Comparison of ENCODE assay signal across 9 mouse cellular contexts in genomic region chr5:125215346-125215929, GRCm38 (mm10). TPM values are rescaled to one million over a fixed set of nuclear protein-coding genes. Genes with fewer than 3 reads are reported as not detected.
DNase-seq lines count a peak whose midpoint lies in the region; ATAC-seq and TF ChIP-seq lines count a peak whose summit lies in the region.
"Had no signal": no experiment of that assay in that cellular context is flagged by ENCODE, and none has a peak within 500 bp of the region (broad histone marks: within the 10 kb centered on the region; RNA-seq: fewer than 3 reads in every experiment).

No protein-coding gene starts in this region.

- H3K4me3 ChIP-seq in forebrain, embryonic 11.5 days (ENCODE audit: low read depth, low read length), result 0 out of 2 replicates have a peak overlapping the region, but pooled peaks have one; percentile 9
- H3K4me3 ChIP-seq in olfactory bulb, adult 2 months (ENCODE audit: insufficient read depth, low read depth, low read length), result 0 out of 2 replicates have a peak overlapping the region, but pooled peaks have one; percentile 19

- H3K36me3 ChIP-seq in forebrain, embryonic 11.5 days (ENCODE audit: control insufficient read depth, insufficient read depth, low read length), result no peaks in the 10 kb centered on the region

- DNase-seq in heart, adult 11 months, result peak; percentile 96
- DNase-seq in heart, postnatal 25 days (ENCODE audit: low spot score), result no peak
- peak; percentile 89 for DNase-seq in adrenal gland, postnatal 10 days
- DNase-seq in forebrain, embryonic 11.5 days (ENCODE audit: low spot score), result no peak
- peak; percentile 72 for DNase-seq in heart, postnatal 4 days
- peak; percentile 60 to 76 for DNase-seq in layer of hippocampus, postnatal 10 days (ENCODE audit: low spot score in 2 of 2)
- DNase-seq in thymus, postnatal 10 days (ENCODE audit: low spot score in 2 of 2), result no peak

- no peak for TF ChIP-seq CTCF in olfactory bulb, adult 2 months (IDR thresholded peaks at IDR 0.05; ENCODE audit: insufficient read depth, low read depth, low read length)

- 0 out of 2 replicates have a peak, but pooled peaks have one; percentile 13 for ATAC-seq in forebrain, embryonic 11.5 days (replicated peaks; ENCODE audit: low FRiP score)

- no peak for TF ChIP-seq POLR2A in olfactory bulb, adult 2 months (IDR thresholded peaks at IDR 0.05; ENCODE audit: insufficient read depth, low read depth, low read length)

- no peaks in the 10 kb centered on the region for H3K9me3 ChIP-seq in forebrain, embryonic 11.5 days (ENCODE audit: control insufficient read depth, low read length)

- no peaks in the 10 kb centered on the region for H3K27me3 ChIP-seq in forebrain, embryonic 11.5 days (ENCODE audit: control insufficient read depth, insufficient read depth, low read length)

- peak overlapping the region; percentile 83 for H3K27ac ChIP-seq in forebrain, embryonic 11.5 days (ENCODE audit: low read depth, low read length)
- peak overlapping the region; percentile 90 for H3K27ac ChIP-seq in olfactory bulb, adult 2 months (ENCODE audit: insufficient read depth, low read depth, low read length)
- H3K27ac ChIP-seq: macrophage had no signal

- 25% methylated on average over 11 of the region's 11 CpGs for WGBS in forebrain, embryonic 11.5 days
- 14% methylated on average over 11 of the region's 11 CpGs for WGBS in olfactory bulb, adult 2 months

- H3K4me2 ChIP-seq in forebrain, embryonic 11.5 days (ENCODE audit: low read depth, low read length, severe bottlenecking), result peak overlapping the region; percentile 45

- peaks cover 8% of the 10 kb centered on the region; the same call in 1 of the 2 replicates for H3K4me1 ChIP-seq in forebrain, embryonic 11.5 days (replicated peaks; ENCODE audit: control insufficient read depth, insufficient read depth, low read length)
- H3K4me1 ChIP-seq in olfactory bulb, adult 2 months (ENCODE audit: control insufficient read depth, insufficient read depth, low read length), result peaks cover 36% of the 10 kb centered on the region

- intact Hi-C loops in heart, postnatal 25 days (cut with DNase I), result loop anchor here (5.0 kb wide), 1 partner anchor 52 kb away; no protein-coding TSS in a partner anchor

- H3K9ac ChIP-seq in forebrain, embryonic 11.5 days (ENCODE audit: low read length), result peak overlapping the region; percentile 56

RNA-seq across cellular contexts. Expression of gene Ncor2, which starts 36.4 kb away (rescaled TPM):
- 10 to 100 TPM; 67.8 to 89.5 TPM for total RNA-seq in heart, postnatal 25 days (2021)
- 100 to 1,000 TPM; 125 to 153 TPM for total RNA-seq in adrenal gland, postnatal 10 days (2021)
- 27.3 and 29.5 TPM in 2 replicates for polyA plus RNA-seq in forebrain, embryonic 11.5 days (2014; fragmentation: Nextera tagmentation; extraction: Ambion mirVana)
- 100 to 1,000 TPM; 104 to 112 TPM for total RNA-seq in heart, postnatal 4 days (2021)
- total RNA-seq in layer of hippocampus, postnatal 10 days (2021), result 100 to 1,000 TPM; 171 to 187 TPM
- not detected in 2 replicates for polyA plus RNA-seq in olfactory bulb, adult 2 months (2012; ENCODE audit: insufficient read depth, insufficient read length, low replicate concordance, missing spikeins)

Comparison
In these comparisons a context has a peak if more than half of its experiments do, and no peak if none do; other contexts are left out.
1. DNase-seq: peak in heart, adult 11 months (single experiment), adrenal gland, postnatal 10 days (single experiment), heart, postnatal 4 days (single experiment) and layer of hippocampus, postnatal 10 days (2 of 2); none in heart, postnatal 25 days (single experiment), forebrain, embryonic 11.5 days (single experiment) and thymus, postnatal 10 days (0 of 2).